Mouse (Mus musculus) stomach, postnatal 0 days (tissue): ENCODE data around the gene Padi3.

Experiments
- CTCF ChIP-seq: IDR thresholded peaks from 2 replicates; pipeline ENCODE4 v1.5.1; 2016; ENCODE audit warnings: antibody characterized with exemption, low read depth, mild to moderate bottlenecking, moderate library complexity
- EP300 ChIP-seq: optimal IDR thresholded peaks from 2 replicates; pipeline ENCODE3; 2016; ENCODE audit warnings: antibody characterized with exemption

GRCm38 (mm10) chr4:140750328-140750727 is 60.1 kb downstream of the Padi3 start:
- TF ChIP-seq CTCF (peak; percentile 38; the same call in 1 of the 2 replicates), EP300 (no peak)
